In genomic region chr6:87672661-87673060, GRCm38 (mm10) we compare ENCODE assay signal across 8 mouse cellular contexts. TPM values are rescaled to one million over a fixed set of nuclear protein-coding genes. Genes with fewer than 3 reads are reported as not detected.
DNase-seq lines count a peak whose midpoint lies in the region; ATAC-seq and TF ChIP-seq lines count a peak whose summit lies in the region.

No protein-coding gene starts in this region.

- TF ChIP-seq CTCF in liver, adult 2 months (IDR thresholded peaks at IDR 0.05; ENCODE audit: low read depth, low read length) = no peak

- DNase-seq in liver, adult 2 months (ENCODE audit: extremely low read depth, low read depth, low spot score) = no peak
- DNase-seq in liver = no peak
- no peak for DNase-seq in thymus, postnatal 10 days (ENCODE audit: low spot score in 2 of 2)
- DNase-seq in frontal cortex, postnatal 10 days (ENCODE audit: low spot score in 2 of 2) = no peak
- no peak for DNase-seq in frontal cortex, postnatal 14 days (ENCODE audit: low spot score in 2 of 2)

- H3K79me2 ChIP-seq in liver, adult 2 months (ENCODE audit: control insufficient read depth, insufficient read depth, low read length) = no peaks in the 10 kb centered on the region

- peak overlapping the region; percentile 27; the same call in 1 of the 2 replicates for H3K9ac ChIP-seq in liver, adult 2 months (ENCODE audit: low read depth, low read length)
- peak overlapping the region; percentile 19; the same call in 1 of the 2 replicates for H3K9ac ChIP-seq in embryonic facial prominence, embryonic 15.5 days
- H3K9ac ChIP-seq in intestine, embryonic 15.5 days = peak overlapping the region; percentile 6; the same call in 1 of the 2 replicates
- H3K9ac ChIP-seq in neural tube, embryonic 13.5 days = peak overlapping the region; percentile 53

- no peak overlapping the region; the same call in 1 of the 2 replicates for H3K4me3 ChIP-seq in liver, adult 2 months (ENCODE audit: insufficient read depth, low read depth, low read length)
- H3K4me3 ChIP-seq in embryonic facial prominence, embryonic 15.5 days (replicated peaks) = peak overlapping the region; percentile 85
- H3K4me3 ChIP-seq in intestine, embryonic 15.5 days (replicated peaks) = peak overlapping the region; percentile 15; the same call in 1 of the 2 replicates
- peak overlapping the region; percentile 67 for H3K4me3 ChIP-seq in neural tube, embryonic 13.5 days

- H3K4me2 ChIP-seq in embryonic facial prominence, embryonic 15.5 days (replicated peaks) = peak overlapping the region; percentile 78
- peak overlapping the region; percentile 56 for H3K4me2 ChIP-seq in intestine, embryonic 15.5 days (replicated peaks)
- peak overlapping the region; percentile 94 for H3K4me2 ChIP-seq in neural tube, embryonic 13.5 days

- 44% methylated on average over 4 of the region's 4 CpGs for WGBS in liver, adult 2 months
- WGBS in embryonic facial prominence, embryonic 15.5 days = 50% methylated on average over 4 of the region's 4 CpGs
- WGBS in intestine, embryonic 15.5 days = 47% methylated on average over 4 of the region's 4 CpGs
- WGBS in neural tube, embryonic 13.5 days = 43% methylated on average over 4 of the region's 4 CpGs

- peaks cover 7% of the 10 kb centered on the region for H3K4me1 ChIP-seq in liver, adult 2 months (ENCODE audit: control insufficient read depth, insufficient read depth, low read length)
- H3K4me1 ChIP-seq in embryonic facial prominence, embryonic 15.5 days = peaks cover 15% of the 10 kb centered on the region
- H3K4me1 ChIP-seq in intestine, embryonic 15.5 days (replicated peaks) = 0 out of 2 replicates have a peak, but pooled peaks cover 6% of the 10 kb centered on the region
- peaks cover 23% of the 10 kb centered on the region for H3K4me1 ChIP-seq in neural tube, embryonic 13.5 days (replicated peaks)

- no peak overlapping the region for H3K27ac ChIP-seq in liver, adult 2 months (replicated peaks; ENCODE audit: insufficient read depth, low read depth, low read length)
- peak overlapping the region; percentile 40; the same call in 1 of the 2 replicates for H3K27ac ChIP-seq in embryonic facial prominence, embryonic 15.5 days (replicated peaks)
- H3K27ac ChIP-seq in intestine, embryonic 15.5 days = 0 out of 2 replicates have a peak overlapping the region, but pooled peaks have one; percentile 13
- 0 out of 2 replicates have a peak overlapping the region, but pooled peaks have one; percentile 25 for H3K27ac ChIP-seq in neural tube, embryonic 13.5 days (replicated peaks)

- no peak for ATAC-seq in embryonic facial prominence, embryonic 15.5 days (ENCODE audit: insufficient number of reproducible peaks, low FRiP score, low TSS enrichment, low read depth)
- no peak for ATAC-seq in intestine, embryonic 15.5 days
- peak; percentile 6; the same call in 1 of the 2 replicates for ATAC-seq in neural tube, embryonic 13.5 days (ENCODE audit: low read depth)

- no peaks in the 10 kb centered on the region for H3K9me3 ChIP-seq in embryonic facial prominence, embryonic 15.5 days (replicated peaks)
- H3K9me3 ChIP-seq in intestine, embryonic 15.5 days = no peaks in the 10 kb centered on the region
- H3K9me3 ChIP-seq in neural tube, embryonic 13.5 days = no peaks in the 10 kb centered on the region

- H3K36me3 ChIP-seq in liver, adult 2 months (ENCODE audit: control insufficient read depth, insufficient read depth, low read length) = no peaks in the 10 kb centered on the region
- no peaks in the 10 kb centered on the region for H3K36me3 ChIP-seq in embryonic facial prominence, embryonic 15.5 days
- no peaks in the 10 kb centered on the region for H3K36me3 ChIP-seq in intestine, embryonic 15.5 days
- H3K36me3 ChIP-seq in neural tube, embryonic 13.5 days = no peaks in the 10 kb centered on the region

- no peak for TF ChIP-seq POLR2A in liver, adult 2 months (IDR thresholded peaks at IDR 0.05; ENCODE audit: extremely low read depth, insufficient read depth, low read length)

- H3K27me3 ChIP-seq in liver, adult 2 months (ENCODE audit: control insufficient read depth, insufficient read depth, low read length) = no peaks in the 10 kb centered on the region
- H3K27me3 ChIP-seq in embryonic facial prominence, embryonic 15.5 days = no peaks in the 10 kb centered on the region
- H3K27me3 ChIP-seq in intestine, embryonic 15.5 days (replicated peaks) = no peaks in the 10 kb centered on the region
- H3K27me3 ChIP-seq in neural tube, embryonic 13.5 days = no peaks in the 10 kb centered on the region

RNA-seq across cellular contexts. Expression of gene Aplf, which starts 0.7 kb away (rescaled TPM):
- 3.4 and 3.7 TPM in 2 replicates for total RNA-seq in liver, adult 2 months (2014; rRNA removed)
- polyA plus RNA-seq in liver, adult 2 months (2012; rRNA removed) = 1.2 and 1.4 TPM in 2 replicates
- 14.7 and 15.8 TPM in 2 replicates for polyA plus RNA-seq in embryonic facial prominence, embryonic 15.5 days (2015; fragmentation: Nextera tagmentation; extraction: Ambion mirVana)
- 13.3 and 15.1 TPM in 2 replicates for polyA plus RNA-seq in intestine, embryonic 15.5 days (2015; fragmentation: Nextera tagmentation; extraction: Ambion mirVana)
- 8.9 and 12.3 TPM in 2 replicates for polyA plus RNA-seq in neural tube, embryonic 13.5 days (2015; fragmentation: Nextera tagmentation; extraction: Ambion mirVana)

RNA-seq across cellular contexts. Expression of gene Efcc1, which starts 58.0 kb away (rescaled TPM):
- 0.65 and 1.2 TPM in 2 replicates for total RNA-seq in liver, adult 2 months (2014; rRNA removed)
- polyA plus RNA-seq in liver, adult 2 months (2012; rRNA removed) = 0.41 and 0.86 TPM in 2 replicates
- polyA plus RNA-seq in embryonic facial prominence, embryonic 15.5 days (2015; fragmentation: Nextera tagmentation; extraction: Ambion mirVana) = 2.2 TPM in 2 replicates
- polyA plus RNA-seq in intestine, embryonic 15.5 days (2015; fragmentation: Nextera tagmentation; extraction: Ambion mirVana) = 0.90 and 1.0 TPM in 2 replicates
- 4.3 TPM in 2 replicates for polyA plus RNA-seq in neural tube, embryonic 13.5 days (2015; fragmentation: Nextera tagmentation; extraction: Ambion mirVana)
